Mouse (Mus musculus) liver, embryonic 14.5 days (tissue): ENCODE measurements around the gene Fry. TPM values are rescaled to one million over a fixed set of nuclear protein-coding genes. Genes with fewer than 3 reads are reported as not detected.

Source experiments
- ATAC-seq: fragments of 200-750 bp; cut with Nextera tagmentation; 2 replicates; pipeline ENCODE4 v1.8.0; 2017; ENCODE audit warnings: moderate number of reproducible peaks, mild to moderate bottlenecking, moderate library complexity; ENCODE audit not compliant: insufficient read depth
- DNase-seq, 3 experiments: peaks; one replicate each; pipeline ENCODE4 v3.0.0-alpha.2; 2012 to 2013; ENCODE audit warnings: low read depth in 3 of 3, low spot score in 3 of 3
- H3K27ac ChIP-seq: fragments of 300-500 bp; sonication (generic); 2 replicates; pipeline ENCODE4 v1.5.1; 2014; ENCODE audit warnings: moderate library complexity, mild to moderate bottlenecking, control low read depth, inconsistent platforms
- H3K27me3 ChIP-seq: fragments of 300-500 bp; sonication (generic); 2 replicates; pipeline ENCODE4 v1.6.1; 2014; ENCODE audit warnings: mild to moderate bottlenecking, low read length, moderate library complexity; ENCODE audit not compliant: control insufficient read depth, insufficient read depth
- H3K36me3 ChIP-seq: fragments of 300-500 bp; sonication (generic); replicated peaks from 2 replicates; pipeline ENCODE4 v1.6.1; 2014; ENCODE audit warnings: low read depth; ENCODE audit not compliant: control insufficient read depth, insufficient read depth
- H3K4me1 ChIP-seq, 2 experiments: fragments of 200-500 bp in 1 of 2; fragments of 300-500 bp in 1 of 2; sonication (generic) in 1 of 2; replicated peaks; 2 replicates each; pipeline ENCODE4 v1.6.1; 2012 to 2014; ENCODE audit warnings: antibody characterized with exemption in 1 of 2, inconsistent platforms in 1 of 2, low read length in 1 of 2; ENCODE audit not compliant: control insufficient read depth in 2 of 2, insufficient read depth in 2 of 2
- H3K4me2 ChIP-seq: fragments of 300-500 bp; sonication (generic); 2 replicates; pipeline ENCODE4 v1.6.1; 2014; ENCODE audit warnings: low read depth, mild to moderate bottlenecking, control low read depth, moderate library complexity
- H3K4me3 ChIP-seq, 2 experiments: fragments of 200-500 bp in 1 of 2; fragments of 300-500 bp in 1 of 2; sonication (generic) in 1 of 2; 2 replicates each; pipeline ENCODE4 v1.5.1; 2012 to 2014; ENCODE audit warnings: low read depth in 2 of 2, low read length in 2 of 2, mild to moderate bottlenecking in 2 of 2, control low read depth in 1 of 2, inconsistent platforms in 1 of 2, moderate library complexity in 1 of 2; ENCODE audit not compliant: insufficient read depth in 1 of 2
- H3K9ac ChIP-seq: fragments of 300-500 bp; sonication (generic); replicated peaks from 2 replicates; pipeline ENCODE4 v1.6.1; 2014; ENCODE audit warnings: mild to moderate bottlenecking, control low read depth, moderate library complexity
- H3K9me3 ChIP-seq: fragments of 300-500 bp; sonication (generic); 2 replicates; pipeline ENCODE4 v1.6.1; 2016; ENCODE audit warnings: low read length, mixed read lengths; ENCODE audit not compliant: control insufficient read depth
- CTCF ChIP-seq: IDR thresholded peaks from 2 replicates; pipeline ENCODE4 v1.5.1; 2016; ENCODE audit warnings: antibody characterized with exemption, low read depth, control low read depth
- EP300 ChIP-seq: IDR thresholded peaks from 2 replicates; pipeline ENCODE4 v1.6.1; 2016; ENCODE audit warnings: antibody characterized with exemption, low read depth
- WGBS: fragments of 180-500 bp; shearing (Covaris S2); extraction: QIAGEN DNeasy Blood & Tissue Kit; methylation state at CpG from one replicate; pipeline ENCODE4 v1.1.7; 2014; ENCODE audit not compliant: insufficient replicate concordance; 5-methylcytosine and 5-hydroxymethylcytosine counted together
- polyA plus RNA-seq, 2 experiments: library from polyadenylated mRNA; depleted of rRNA in 1 of 2; stranded (reverse) in 1 of 2; unstranded in 1 of 2; fragments of >200 nt; fragmentation: Nextera tagmentation in 1 of 2; extraction: Ambion mirVana in 1 of 2; gene quantifications; 2 replicates each; pipeline versions ENCODE4 v1.2.1 to v1.2.3; 2012 to 2014

Fry gene
- polyA plus RNA-seq, 2 experiments: 1.4 to 1.9 TPM

- Histone ChIP-seq H3K4me1 (no peaks in the 10 kb centered on the region), H3K4me3 (no peak overlapping the region), H3K9me3 (no peaks in the 10 kb centered on the region), H3K27me3 (no peaks in the 10 kb centered on the region), H3K27ac (no peak overlapping the region), H3K9ac (no peak overlapping the region), H3K36me3 (no peaks in the 10 kb centered on the region), H3K4me2 (no peak overlapping the region)
- DNase-seq: peak in 1 of 3 experiments; percentile 27
- ATAC-seq: peak; percentile 48; the same call in 1 of the 2 replicates
- 25% methylated on average over 7 of the region's 7 CpGs for WGBS
- TF ChIP-seq EP300 (no peak), CTCF (peak; percentile 86)
These were observed 101.9 kb downstream of the Fry start for GRCm38 (mm10) chr5:150220333-150220732.

- Histone ChIP-seq H3K27ac (no peak overlapping the region), H3K9me3 (no peaks in the 10 kb centered on the region), H3K9ac (no peak overlapping the region), H3K4me1 (no peaks in the 10 kb centered on the region), H3K27me3 (no peaks in the 10 kb centered on the region), H3K36me3 (no peaks in the 10 kb centered on the region), H3K4me3 (no peak overlapping the region), H3K4me2 (no peak overlapping the region)
- DNase-seq: no peak
- ATAC-seq: no peak
- WGBS: 78% methylated on average over 6 of the region's 6 CpGs
- TF ChIP-seq CTCF (no peak), EP300 (no peak)
These were observed 103.4 kb downstream of the Fry start for GRCm38 (mm10) chr5:150221806-150222205.

- Histone ChIP-seq H3K4me1 (peaks cover 0 to 1% of the 10 kb centered on the region in 2 experiments; a peak in 1 of 4 replicates), H3K4me3 (no peak overlapping the region), H3K4me2 (no peak overlapping the region), H3K36me3 (no peaks in the 10 kb centered on the region), H3K27ac (no peak overlapping the region), H3K9me3 (no peaks in the 10 kb centered on the region), H3K9ac (no peak overlapping the region), H3K27me3 (no peaks in the 10 kb centered on the region)
- TF ChIP-seq CTCF (no peak), EP300 (no peak)
- DNase-seq (no peak), ATAC-seq (no peak)
- WGBS: 66% methylated on average over 10 of the region's 10 CpGs
These were observed 105.2 kb downstream of the Fry start for GRCm38 (mm10) chr5:150223546-150224239.

GRCm38 (mm10) chr5:150229086-150229485, 110.6 kb downstream of the Fry start:
- peaks cover 0 to 1% of the 10 kb centered on the region in 2 experiments; a peak in 1 of 4 replicates for H3K4me1 ChIP-seq
- H3K9me3 ChIP-seq: no peaks in the 10 kb centered on the region
- WGBS: 56% methylated on average over 5 of the region's 5 CpGs
- H3K9ac ChIP-seq: no peak overlapping the region
- no peak overlapping the region for H3K4me3 ChIP-seq
- TF ChIP-seq CTCF (no peak), EP300 (no peak)
- ATAC-seq (no peak), DNase-seq (no peak)
- H3K4me2 ChIP-seq: no peak overlapping the region
- H3K27ac ChIP-seq: no peak overlapping the region
- no peaks in the 10 kb centered on the region for H3K27me3 ChIP-seq
- H3K36me3 ChIP-seq: no peaks in the 10 kb centered on the region

GRCm38 (mm10) chr5:150229776-150230175, 111.3 kb downstream of the Fry start:
- TF ChIP-seq EP300 (no peak), CTCF (peak; percentile 66)
- no peak overlapping the region for H3K4me3 ChIP-seq
- H3K9me3 ChIP-seq: no peaks in the 10 kb centered on the region
- no peak for DNase-seq
- peaks cover 0 to 1% of the 10 kb centered on the region in 2 experiments; a peak in 1 of 4 replicates for H3K4me1 ChIP-seq
- H3K27me3 ChIP-seq: no peaks in the 10 kb centered on the region
- no peak overlapping the region for H3K27ac ChIP-seq
- H3K4me2 ChIP-seq: no peak overlapping the region
- no peak overlapping the region for H3K9ac ChIP-seq
- 78% methylated on average over 4 of the region's 4 CpGs for WGBS
- H3K36me3 ChIP-seq: no peaks in the 10 kb centered on the region
- ATAC-seq: no peak
